Mouse (Mus musculus): ENCODE results near the gene Ptgdr2.

Ptgdr2 gene

DNA sequence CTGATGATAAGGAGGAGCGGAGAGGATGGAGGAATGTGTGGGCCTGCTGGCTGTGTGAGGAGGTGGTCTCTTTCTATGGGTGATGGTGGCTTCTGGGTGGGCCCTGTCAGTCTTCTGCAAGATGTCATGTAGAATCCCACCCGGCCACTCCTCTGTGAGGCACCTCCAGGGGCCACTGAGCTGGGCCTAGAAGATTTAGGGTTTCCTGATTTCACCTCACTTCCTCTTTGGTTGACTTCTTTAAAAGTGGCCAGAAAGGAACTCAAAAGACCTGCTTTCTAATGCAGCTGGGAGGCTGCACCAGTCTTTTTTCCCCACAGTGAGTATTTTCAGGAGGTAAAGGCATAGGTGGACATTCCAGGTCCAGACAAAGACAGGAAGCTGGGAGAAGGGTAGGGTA lies 6.3 kb upstream of the Ptgdr2 start:
- DNase-seq (ENCODE audit: low read depth, low spot score): no peak

DNA sequence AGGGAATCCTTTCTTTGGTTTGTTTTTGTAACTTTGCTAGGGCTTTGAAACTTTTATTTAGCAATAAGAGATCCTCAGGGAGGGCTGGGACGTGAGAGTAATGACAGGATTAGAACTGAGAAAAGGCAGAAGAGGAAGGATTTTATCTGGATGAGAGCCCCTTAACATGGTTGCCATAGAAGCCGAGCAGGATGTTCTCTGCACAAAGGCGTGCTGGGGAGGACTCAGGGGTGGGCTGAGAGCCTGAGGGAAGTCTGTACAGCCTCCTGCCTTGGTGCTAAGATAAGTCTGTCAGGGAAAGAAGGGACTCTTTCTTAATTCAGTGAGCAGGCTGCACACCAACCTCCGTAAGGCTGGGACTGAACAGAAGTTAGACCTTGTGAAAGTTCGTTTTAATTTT lies 1.9 kb upstream of the Ptgdr2 start:
- no peak for DNase-seq (ENCODE audit: low read depth, low spot score)

DNA sequence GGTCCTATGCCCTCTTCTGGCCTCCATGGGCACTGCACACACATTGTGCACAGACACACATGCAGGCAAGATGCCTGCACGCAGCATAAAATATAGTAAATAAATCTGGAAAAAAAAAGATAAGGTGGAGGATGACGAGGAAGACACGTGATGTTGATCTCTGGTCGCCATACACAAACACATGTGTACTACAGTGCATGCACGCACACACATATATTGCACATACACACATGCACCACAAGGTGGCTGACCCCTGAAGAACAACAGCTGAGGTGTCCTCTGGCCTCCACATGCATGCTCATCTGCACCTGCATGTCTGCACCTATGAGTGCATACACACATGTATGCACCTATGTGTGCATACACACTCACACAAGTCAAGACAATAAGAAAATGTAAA lies 883 bp upstream of the Ptgdr2 start:
- no peak for DNase-seq (ENCODE audit: low read depth, low spot score)

DNA sequence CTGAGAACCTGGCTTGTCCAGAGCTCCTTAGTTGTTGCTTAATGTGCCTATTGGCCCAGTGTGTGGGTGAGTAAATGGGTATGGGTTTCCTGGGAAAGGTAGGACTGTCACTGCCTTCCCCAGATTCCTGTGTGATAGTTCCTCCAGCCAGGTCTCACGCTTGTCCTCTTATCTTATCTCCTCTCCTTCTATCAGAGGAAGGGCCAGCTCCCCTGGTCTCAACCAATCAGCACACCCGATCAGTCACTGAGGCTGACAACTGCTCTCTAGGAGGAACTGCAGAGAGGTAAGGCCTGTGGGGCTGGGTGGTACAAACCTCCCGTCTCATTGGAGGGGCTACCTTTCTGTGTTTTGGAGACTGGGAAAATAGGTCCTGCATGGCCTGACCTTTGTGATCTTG lies 1.8 kb downstream of the Ptgdr2 start:
- no peak for DNase-seq (ENCODE audit: low read depth, low spot score)

DNA sequence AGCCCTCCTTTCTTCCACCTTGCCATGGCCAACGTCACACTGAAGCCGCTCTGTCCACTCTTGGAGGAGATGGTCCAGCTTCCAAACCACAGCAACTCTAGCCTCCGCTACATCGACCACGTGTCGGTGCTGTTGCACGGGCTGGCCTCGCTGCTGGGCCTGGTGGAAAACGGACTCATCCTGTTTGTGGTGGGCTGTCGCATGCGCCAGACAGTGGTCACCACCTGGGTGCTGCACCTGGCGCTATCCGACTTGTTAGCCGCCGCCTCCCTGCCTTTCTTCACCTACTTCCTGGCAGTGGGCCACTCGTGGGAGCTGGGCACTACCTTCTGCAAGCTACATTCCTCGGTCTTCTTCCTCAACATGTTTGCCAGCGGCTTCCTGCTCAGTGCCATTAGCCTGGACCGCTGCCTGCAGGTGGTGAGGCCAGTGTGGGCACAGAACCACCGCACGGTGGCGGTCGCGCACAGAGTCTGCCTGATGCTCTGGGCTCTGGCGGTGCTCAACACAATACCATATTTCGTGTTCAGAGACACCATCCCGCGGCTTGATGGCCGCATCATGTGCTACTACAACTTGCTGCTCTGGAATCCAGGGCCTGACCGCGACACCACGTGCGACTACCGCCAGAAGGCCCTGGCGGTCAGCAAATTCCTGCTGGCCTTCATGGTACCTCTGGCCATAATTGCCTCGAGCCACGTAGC lies 3.3 kb downstream of the Ptgdr2 start:
- DNase-seq (ENCODE audit: low read depth, low spot score): peak; percentile 68

DNA sequence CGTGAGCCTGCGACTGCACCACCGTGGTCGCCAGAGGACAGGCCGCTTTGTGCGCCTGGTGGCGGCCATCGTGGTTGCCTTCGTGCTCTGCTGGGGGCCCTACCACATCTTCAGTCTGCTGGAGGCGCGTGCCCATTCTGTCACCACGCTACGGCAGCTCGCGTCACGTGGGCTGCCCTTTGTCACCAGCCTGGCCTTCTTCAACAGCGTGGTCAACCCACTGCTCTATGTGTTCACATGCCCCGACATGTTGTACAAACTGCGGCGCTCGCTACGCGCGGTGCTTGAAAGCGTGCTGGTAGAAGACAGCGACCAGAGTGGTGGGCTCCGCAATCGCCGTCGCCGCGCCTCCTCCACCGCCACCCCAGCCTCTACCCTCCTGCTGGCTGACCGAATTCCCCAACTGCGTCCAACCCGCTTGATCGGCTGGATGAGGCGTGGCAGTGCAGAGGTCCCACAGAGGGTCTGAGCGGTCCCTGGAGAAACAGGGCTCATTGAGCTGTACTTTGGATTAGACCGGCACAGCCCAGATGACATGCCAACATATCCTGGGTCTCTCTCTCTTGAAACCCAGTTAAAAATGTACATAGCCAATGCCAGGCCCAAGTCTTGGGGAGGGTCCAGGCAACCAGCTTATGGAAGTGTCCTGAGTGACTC lies 4.0 kb downstream of the Ptgdr2 start:
- DNase-seq (ENCODE audit: low read depth, low spot score): no peak

DNA sequence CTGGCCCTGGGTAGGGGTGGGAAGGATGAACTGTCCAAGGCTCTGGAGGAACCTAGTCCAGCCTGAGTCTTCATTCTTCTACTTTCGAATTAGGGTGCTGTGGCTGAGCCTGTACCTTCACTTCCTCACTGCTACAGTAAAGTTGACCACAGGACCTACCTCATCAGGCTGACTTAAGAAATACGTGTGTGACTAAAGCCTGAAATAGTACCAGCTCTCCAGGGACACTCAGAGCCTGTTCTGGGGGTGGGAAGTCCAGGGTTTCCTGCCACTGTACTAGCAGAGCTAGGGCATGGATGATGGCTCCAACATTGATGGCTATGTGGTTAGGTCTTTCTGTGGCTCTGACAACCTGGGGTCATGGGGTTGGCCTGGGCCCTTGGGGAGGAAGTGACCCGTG lies 7.0 kb downstream of the Ptgdr2 start:
- DNase-seq (ENCODE audit: low read depth, low spot score): no peak

DNA sequence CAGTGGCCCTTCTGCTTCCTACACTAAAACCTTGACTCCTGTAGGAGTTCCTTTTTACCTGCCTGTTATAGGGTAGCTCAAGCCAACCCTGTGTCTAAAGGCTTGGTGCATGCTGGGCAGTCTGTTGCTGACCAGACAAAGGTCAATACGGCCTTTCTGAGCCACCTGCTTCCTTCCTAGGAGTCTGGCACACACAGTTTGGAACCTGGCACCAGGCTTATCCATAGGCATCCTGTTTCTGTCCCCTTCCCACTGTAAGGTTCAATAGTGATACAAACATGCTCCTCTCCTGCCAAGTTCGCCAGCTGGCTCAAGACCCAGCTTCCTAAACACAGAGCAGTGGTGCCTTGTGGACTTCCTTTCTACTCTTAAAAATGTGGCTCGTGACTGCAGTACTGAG lies 9.5 kb downstream of the Ptgdr2 start:
- no peak for DNase-seq (ENCODE audit: low read depth, low spot score)

DNA sequence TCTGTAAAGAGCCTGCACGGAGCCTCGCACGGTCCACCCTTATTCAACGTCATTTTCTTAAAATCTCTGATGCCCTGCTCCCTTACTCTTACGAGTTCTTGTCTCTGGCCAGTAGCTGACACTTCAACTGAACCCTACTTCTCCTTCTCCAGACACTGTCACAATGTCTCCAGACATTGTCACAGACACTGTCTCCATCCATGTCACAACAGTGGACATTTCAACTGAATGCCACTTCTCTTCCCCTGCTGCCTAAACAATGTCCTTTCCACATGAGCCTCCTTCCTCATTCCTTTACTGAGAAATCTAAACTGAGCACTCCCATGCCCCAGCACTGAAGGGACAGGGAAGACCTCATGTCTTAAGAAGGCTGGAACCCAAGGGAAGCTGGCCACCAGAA lies 10.3 kb downstream of the Ptgdr2 start:
- no peak for DNase-seq (ENCODE audit: low read depth, low spot score)

DNA sequence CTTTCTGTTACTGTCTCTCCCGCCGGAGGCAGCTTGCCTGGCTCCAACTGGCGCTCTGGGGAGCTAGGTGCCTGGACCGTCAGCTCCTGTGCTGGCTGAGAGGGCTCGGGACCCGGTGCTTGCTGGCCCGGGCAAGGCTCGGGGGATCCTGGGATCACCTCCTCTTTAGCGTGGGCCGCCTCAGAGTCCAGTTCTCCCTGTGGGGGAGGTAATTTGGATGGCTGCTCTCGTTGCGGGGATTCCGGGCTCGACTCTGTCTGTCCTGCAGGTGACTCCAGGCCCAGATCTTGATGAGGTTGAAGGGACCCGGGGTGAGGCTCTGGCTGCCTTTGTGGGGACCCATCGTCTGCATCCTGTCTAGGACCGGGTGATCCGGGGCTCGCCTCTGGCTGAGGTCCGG lies 11.5 kb downstream of the Ptgdr2 start:
- peak; percentile 36 for DNase-seq (ENCODE audit: low read depth, low spot score)

DNA sequence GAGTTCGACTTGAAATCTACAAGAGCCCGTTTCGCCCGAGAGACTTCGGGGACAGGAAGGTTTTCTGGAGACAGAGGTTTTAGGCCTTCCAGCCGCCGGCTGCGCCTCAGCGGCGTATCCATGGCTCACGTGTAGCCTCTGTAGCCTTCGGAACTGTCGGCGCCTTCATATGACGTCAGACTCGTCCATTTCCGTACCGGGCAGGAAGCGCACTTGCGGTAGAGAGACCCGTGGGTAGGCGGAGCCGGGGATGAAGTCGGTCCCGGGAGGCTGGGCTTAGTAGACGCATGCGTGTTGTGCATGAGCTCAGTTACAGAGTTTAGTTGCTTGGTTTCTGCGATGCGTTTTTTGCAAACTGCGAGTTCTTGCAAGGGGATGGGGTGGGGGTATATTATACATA lies 12.2 kb downstream of the Ptgdr2 start, which contains the start of gene Ccdc86:
Gene Ccdc86, minus strand, starts transcription at position 155 of the 400 bp plus-strand sequence.
- peak; percentile 99 for DNase-seq (ENCODE audit: low read depth, low spot score)

DNA sequence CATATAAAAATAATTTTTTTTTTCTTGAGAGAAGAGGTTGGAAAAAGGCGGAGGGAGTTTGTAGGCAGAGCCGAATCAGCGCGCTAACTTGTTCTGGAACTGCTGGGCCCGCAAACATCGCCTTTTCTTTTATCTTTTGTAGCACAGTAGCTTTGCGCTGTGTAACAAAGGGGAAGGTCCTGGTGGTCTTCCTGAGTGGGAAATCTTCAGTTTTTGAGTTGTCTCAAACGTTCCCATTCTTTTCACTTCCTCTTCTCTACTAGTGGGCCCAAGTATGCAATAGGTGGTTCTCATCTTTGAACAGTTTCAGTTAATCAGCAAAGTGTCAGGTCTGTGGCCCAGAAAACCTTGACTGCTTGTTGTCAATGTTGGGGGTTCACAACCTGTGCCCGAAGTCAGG lies 12.6 kb downstream of the Ptgdr2 start:
- peak; percentile 22 for DNase-seq (ENCODE audit: low read depth, low spot score)

DNA sequence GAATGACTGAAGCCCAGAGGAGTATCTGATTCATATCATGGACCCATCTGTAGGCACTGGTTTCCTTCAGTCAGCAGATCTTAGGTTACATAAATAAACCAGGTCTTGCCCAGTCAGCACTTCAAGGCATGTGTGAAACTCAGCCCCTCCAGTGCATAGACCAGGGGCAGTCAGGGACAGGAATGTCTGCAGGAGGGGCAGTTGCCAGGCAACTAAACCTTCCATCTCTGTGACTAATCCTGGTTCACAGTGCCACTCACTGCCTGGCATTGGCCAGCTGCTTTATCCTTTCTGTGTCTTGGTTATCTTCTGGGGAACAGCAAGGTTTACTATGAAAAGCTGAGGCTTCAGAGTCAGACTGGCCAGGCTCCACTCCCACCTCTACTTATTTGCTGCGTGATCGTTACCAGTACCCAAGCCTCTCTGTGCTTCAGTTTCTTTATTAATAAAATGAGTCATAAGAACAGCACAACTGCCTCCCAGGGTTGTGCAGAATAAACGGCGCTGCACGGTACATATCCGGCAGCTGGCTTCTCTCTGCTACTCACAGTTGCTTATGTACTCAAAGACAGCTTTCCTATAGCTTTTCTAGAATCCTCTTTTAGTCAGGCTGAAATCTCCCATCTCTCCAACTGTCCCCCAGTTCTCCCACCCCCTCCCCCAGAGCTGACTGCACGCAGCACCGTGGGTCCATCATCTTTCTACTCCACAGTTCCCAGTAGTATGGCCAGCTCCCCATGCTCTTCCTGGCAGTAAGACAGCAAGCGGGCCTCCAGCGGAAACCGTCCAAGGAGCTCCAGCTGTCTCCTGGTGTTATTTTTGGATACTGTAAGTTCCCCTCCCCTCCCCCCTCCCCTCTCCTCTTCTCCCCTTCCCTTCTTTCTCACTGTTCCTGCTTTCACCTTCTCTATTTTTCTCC lies 15.3 kb downstream of the Ptgdr2 start:
- DNase-seq (ENCODE audit: low read depth, low spot score): no peak

DNA sequence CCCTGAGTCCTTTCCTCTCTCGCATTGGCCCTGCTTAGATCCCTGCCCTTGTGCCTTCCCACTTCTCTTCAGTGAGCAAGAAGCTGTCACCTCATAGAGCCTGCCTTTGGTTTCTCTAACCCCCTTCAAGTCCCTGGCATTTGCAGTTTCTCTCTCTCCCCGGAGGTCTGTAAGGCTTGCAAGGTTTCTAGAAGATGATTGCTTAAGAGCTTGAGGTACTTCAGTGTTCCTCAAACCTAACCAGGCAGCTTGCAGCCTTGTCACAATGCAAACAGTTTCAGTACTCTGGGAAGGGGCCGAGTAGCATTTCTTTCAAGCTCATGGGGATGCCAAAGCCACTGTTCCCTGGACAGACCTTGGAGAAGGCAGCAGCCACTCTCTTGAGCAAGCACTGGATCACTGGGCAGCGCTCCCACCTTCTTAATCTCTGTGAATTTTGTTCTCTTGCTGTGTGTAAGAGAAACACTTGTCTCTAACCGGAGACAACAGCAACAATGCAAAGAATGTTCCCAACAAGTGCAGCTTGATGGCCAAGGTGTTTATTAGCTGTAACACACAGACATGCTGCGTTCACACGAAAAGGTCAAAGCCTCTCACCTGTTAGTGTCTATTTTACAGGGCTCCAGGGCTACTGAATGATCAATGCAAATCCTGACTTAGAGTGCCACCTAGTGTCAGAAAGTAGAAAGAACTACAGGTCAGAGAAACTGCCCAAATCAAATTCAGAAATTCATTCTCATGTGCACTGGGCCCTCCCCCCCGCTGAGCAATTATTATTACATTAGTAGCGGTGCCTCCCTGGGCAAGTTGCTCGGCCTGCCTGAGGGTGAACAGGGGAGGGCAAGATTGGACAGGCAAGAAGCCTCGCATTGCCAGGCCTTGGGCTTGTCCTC lies 22.4 kb downstream of the Ptgdr2 start:
- DNase-seq (ENCODE audit: low read depth, low spot score): peak; percentile 75

DNA sequence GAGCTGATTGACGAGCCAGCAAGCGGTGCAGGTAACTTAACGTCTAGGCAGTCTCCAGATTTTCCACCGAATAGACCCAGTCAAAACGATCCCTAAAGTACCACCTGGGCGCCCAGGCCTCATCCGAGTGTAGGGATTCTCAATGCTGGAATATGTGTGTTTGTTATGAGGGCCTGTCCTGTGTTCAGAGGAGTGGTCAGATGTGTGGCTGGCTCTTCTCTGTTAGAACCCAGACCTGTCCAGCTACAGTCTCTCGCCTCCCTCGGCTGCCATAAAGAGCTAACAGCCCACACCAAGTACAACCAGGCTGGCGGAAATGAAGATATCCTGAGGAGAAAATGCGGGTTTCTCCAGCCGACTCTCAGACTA lies 23.0 kb downstream of the Ptgdr2 start:
- no peak for DNase-seq (ENCODE audit: low read depth, low spot score)

DNA sequence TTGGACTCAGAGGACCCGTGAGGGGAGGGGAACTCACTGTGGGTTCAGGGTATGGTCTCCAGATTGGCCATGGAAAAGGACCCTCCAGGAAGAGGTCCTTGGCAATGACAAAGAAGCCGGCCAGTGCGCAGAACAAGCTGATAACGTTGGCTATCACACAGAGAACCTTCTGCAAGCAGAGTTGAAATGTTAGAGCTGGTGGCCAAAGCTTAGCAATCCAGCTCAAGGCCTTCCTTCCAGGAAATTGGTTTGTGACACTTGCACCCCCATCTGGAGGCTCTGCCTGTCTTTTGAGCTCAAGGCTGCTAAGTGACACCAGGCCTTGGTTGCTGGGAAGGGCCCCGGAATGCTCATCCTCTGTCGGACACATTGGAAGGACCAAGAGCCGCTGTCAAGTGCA lies 28.8 kb downstream of the Ptgdr2 start:
- DNase-seq (ENCODE audit: low read depth, low spot score): no peak

DNA sequence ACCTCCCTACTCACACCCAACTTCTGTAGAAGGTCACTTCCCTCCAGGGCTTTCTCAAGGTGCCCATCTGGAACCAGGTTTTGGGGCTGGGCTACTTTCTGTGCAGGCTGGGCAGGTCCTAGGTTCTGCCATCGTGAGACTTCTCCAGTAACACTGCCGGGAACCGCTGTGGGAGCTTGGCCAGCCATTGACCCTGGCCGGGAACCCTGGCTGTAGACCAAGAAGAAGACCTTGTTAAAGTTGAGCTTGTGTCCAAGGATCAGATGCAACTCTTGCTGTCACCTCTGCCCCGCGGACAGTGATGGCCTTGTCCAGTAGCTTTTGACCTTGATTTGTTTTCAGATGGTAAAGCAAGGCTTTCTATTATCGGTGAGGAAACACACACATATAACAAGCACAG lies 31.6 kb downstream of the Ptgdr2 start:
- no peak for DNase-seq (ENCODE audit: low read depth, low spot score)

DNA sequence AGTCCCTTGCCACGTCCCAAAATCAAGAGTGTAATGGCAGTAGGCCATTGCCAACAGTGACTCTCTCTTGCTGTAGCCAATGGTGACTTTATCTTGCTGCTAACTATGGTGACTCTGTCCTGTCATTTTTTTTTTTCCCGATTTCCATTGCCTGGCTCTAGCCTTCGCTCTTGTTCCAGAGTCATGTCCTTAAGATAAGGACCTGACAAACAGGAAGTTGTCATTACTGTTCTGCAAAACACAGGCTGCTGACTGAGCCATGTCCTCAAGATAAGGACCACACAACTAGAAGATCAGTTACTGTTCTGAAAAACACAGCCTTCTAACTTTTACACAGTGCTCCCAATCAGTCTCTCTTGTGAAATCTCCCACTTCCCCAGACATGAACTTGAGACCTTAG lies 33.5 kb downstream of the Ptgdr2 start:
- no peak for DNase-seq (ENCODE audit: low read depth, low spot score)

DNA sequence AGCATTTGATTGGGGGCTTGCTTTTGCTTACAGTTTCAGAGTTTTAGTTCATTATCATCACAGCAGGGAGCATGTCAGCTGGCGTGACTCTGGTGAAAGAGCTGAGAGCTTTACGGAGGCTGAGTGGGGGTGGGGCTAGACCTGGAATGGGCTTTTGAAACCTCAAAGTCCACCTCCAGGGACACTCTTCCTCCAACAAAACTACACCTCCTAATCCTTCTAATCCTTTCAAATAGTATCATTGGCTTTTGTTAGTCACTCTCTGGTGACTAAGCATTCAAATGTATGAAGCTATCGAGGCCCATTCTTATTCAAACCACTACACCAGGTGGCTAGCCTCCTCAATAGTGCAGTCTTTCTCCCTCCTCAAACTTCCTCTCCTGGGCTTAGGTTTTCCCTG lies 35.7 kb downstream of the Ptgdr2 start:
- DNase-seq (ENCODE audit: low read depth, low spot score): no peak

DNA sequence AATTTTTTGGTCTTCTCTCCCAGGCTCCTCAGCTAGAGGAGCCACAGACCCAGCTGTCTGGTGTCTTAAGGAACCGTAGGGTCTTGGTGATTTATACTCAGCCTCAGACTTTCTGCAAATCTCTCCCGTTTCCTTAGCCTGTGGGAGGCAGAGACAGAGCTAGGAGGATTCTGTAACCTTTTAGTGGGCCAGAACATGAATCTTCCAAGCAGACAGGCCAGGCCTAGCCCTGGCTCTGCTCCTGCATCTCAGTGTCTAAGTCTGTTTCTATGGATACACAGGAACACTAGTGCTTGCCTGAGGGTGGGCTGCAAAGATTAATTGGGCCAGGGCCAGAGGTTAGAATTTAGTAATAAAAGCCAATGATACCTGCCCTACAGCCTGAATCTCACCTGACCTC lies 36.2 kb downstream of the Ptgdr2 start:
- no peak for DNase-seq (ENCODE audit: low read depth, low spot score)

DNA sequence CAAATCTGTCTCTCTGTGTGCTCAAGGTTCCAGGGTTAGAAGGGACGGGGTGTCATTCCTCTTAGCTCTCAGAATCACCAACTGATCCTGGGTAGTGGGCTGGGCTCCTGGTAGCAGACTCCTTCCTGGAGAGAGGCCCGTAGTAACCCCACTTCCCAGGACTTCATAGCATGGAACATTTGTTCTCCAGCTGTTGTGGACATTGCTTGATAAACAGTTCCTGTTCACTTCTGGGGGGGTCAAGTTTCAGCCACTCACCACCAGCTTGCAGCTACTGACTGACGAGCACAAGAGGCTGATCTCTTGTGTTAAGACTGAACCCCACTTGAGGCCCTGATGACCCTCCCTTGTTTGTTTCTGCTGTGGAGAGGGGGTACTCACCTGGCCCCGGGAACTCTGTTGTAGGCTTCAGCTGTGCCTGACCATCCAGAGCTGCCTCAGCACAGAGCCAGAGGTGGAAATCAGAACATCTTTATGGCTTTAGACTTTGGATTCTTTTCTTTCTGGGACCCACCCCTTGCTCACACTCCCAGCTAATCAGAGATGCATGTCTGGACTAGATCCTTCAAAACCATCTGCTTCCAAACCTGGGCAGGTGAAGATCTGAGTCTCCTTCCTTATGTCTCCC lies 37.4 kb downstream of the Ptgdr2 start, which contains the start of gene Ms4a10:
Gene Ms4a10, minus strand, starts transcription at position 433 of the 628 bp plus-strand sequence.
- no peak for DNase-seq (ENCODE audit: low read depth, low spot score)

Data from CD4-positive helper T cell, adult 2 months (primary cell).